Mouse (Mus musculus) right cerebral cortex, adult 18-20 months (tissue): ENCODE data around the gene Ccdc115.
"Not testable (repeated sequence)": the region's sequence is repeated elsewhere in the genome, so short reads cannot be mapped to it uniquely, and the experiment has no call there.

Experiments
- DNase-seq: peaks from one replicate; pipeline ENCODE4 v3.0.0; 2022; ENCODE audit warnings: mixed read lengths

Gene Ccdc115

GRCm38 (mm10) chr1:34438381-34439051 lies 956 bp downstream of the Ccdc115 start:
- DNase-seq = no peak

- not testable (repeated sequence) for DNase-seq
Observed at GRCm38 (mm10) chr1:34437366-34437765, 2.1 kb downstream of the Ccdc115 start.

GRCm38 (mm10) chr1:34436374-34436773 lies 3.1 kb downstream of the Ccdc115 start:
- DNase-seq = no peak

GRCm38 (mm10) chr1:34435371-34436120 lies 3.9 kb downstream of the Ccdc115 start:
- no peak for DNase-seq

GRCm38 (mm10) chr1:34434660-34435160 lies 4.8 kb downstream of the Ccdc115 start:
- peak; percentile 90 for DNase-seq

GRCm38 (mm10) chr1:34433891-34434521 lies 5.5 kb downstream of the Ccdc115 start:
- peak; percentile 26 for DNase-seq

- DNase-seq = peak; percentile 29
Observed at GRCm38 (mm10) chr1:34432776-34433481, 6.5 kb downstream of the Ccdc115 start.

- DNase-seq = no peak
Observed at GRCm38 (mm10) chr1:34432411-34432775, 7.1 kb downstream of the Ccdc115 start.

GRCm38 (mm10) chr1:34431431-34431830 lies 8.0 kb downstream of the Ccdc115 start:
- no peak for DNase-seq

- DNase-seq = no peak
Observed at GRCm38 (mm10) chr1:34430981-34431380, 8.5 kb downstream of the Ccdc115 start.

GRCm38 (mm10) chr1:34429281-34429680 lies 10.2 kb downstream of the Ccdc115 start:
- DNase-seq = no peak

- DNase-seq = no peak
Observed at GRCm38 (mm10) chr1:34428466-34428865, 11.0 kb downstream of the Ccdc115 start.

GRCm38 (mm10) chr1:34399182-34399953 lies 40.1 kb downstream of the Ccdc115 start:
- DNase-seq = no peak

GRCm38 (mm10) chr1:34396321-34396720 lies 43.2 kb downstream of the Ccdc115 start:
- DNase-seq = no peak

GRCm38 (mm10) chr1:34389234-34389891 lies 50.1 kb downstream of the Ccdc115 start:
- DNase-seq = no peak

- no peak for DNase-seq
Observed at GRCm38 (mm10) chr1:34388849-34389233, 50.6 kb downstream of the Ccdc115 start.

GRCm38 (mm10) chr1:34387346-34388327 lies 51.8 kb downstream of the Ccdc115 start:
- no peak for DNase-seq
